In genomic region chr9:65724471-65725290, GRCm38 (mm10) we compare ENCODE assay signal across 8 mouse cellular contexts. TPM values are rescaled to one million over a fixed set of nuclear protein-coding genes. Genes with fewer than 3 reads are reported as not detected.
A peak's percentile ranks its signal among the peaks of the same experiment; 100 is the strongest.
DNase-seq lines count a peak whose midpoint lies in the region; TF ChIP-seq lines count a peak whose summit lies in the region.

No protein-coding gene starts in this region.

- DNase-seq in left cerebral cortex, adult 2 months (ENCODE audit: extremely low spot score in 1 of 2, low spot score in 2 of 2): no peak
- no peak for DNase-seq in left cerebral cortex, postnatal 25 days (ENCODE audit: low spot score in 2 of 2)
- peak; percentile 77 for DNase-seq in brain, adult 2 months (ENCODE audit: low read depth, low spot score)
- peak; percentile 88 for DNase-seq in fat pad, adult 2 months (ENCODE audit: extremely low read depth, low read depth, low spot score)
- DNase-seq in heart, postnatal 10 days: peak; percentile 74 to 76
- peak; percentile 33 for DNase-seq in lung, postnatal 10 days
- no peak for DNase-seq in spleen, adult 18-20 months
- no peak for DNase-seq in frontal cortex, postnatal 25 days (ENCODE audit: low spot score in 2 of 2)

- H3K4me3 ChIP-seq in left cerebral cortex, adult 2 months: no peak overlapping the region

- intact Hi-C loops in left cerebral cortex, adult 2 months (cut with DNase I): no loop called here
- intact Hi-C loops in left cerebral cortex, postnatal 25 days (cut with DNase I): no loop called here
- intact Hi-C loops in heart, postnatal 10 days (cut with DNase I): no loop called here

- peak overlapping the region; percentile 41; the same call in 1 of the 2 replicates for H3K27ac ChIP-seq in left cerebral cortex, adult 2 months

- TF ChIP-seq CTCF in left cerebral cortex, adult 2 months (IDR thresholded peaks at IDR 0.05): no peak

RNA-seq across cellular contexts. Expression of gene Oaz2, which starts 56.9 kb away (rescaled TPM):
- 100 to 1,000 TPM; 218 to 230 TPM for total RNA-seq in left cerebral cortex, adult 2 months (2021)
- 100 to 1,000 TPM; 231 to 250 TPM for total RNA-seq in left cerebral cortex, postnatal 25 days (2021)
- total RNA-seq in heart, postnatal 10 days (2021): 100 to 1,000 TPM; 269 to 276 TPM

Comparison
In these comparisons a context has a peak if more than half of its experiments do, and no peak if none do; other contexts are left out.
1. DNase-seq: peak in brain, adult 2 months (single experiment), fat pad, adult 2 months (single experiment), heart, postnatal 10 days (2 of 2) and lung, postnatal 10 days (single experiment); none in left cerebral cortex, adult 2 months (0 of 2), left cerebral cortex, postnatal 25 days (0 of 2), spleen, adult 18-20 months (0 of 2) and frontal cortex, postnatal 25 days (0 of 2).